Mouse (Mus musculus): ENCODE measurements around the gene Topaz1. TPM values are rescaled to one million over a fixed set of nuclear protein-coding genes. Genes with fewer than 3 reads are reported as not detected.

Gene Topaz1
- polyA plus RNA-seq, 1 experiment from 2014 or later: not detected

GRCm38 (mm10) chr9:122810212-122810611 lies 63.1 kb downstream of the Topaz1 start:
- no peak for TF ChIP-seq CTCF (IDR thresholded peaks at IDR 0.05)
- DNase-seq (ENCODE audit: low read depth, low spot score) (no peak), ATAC-seq (no peak)
- POLR2A ChIA-PET: interaction anchor here (0.6 kb wide), 1 partner anchor 606 kb away, joined by 3 read pairs; no protein-coding TSS in a partner anchor
- CTCF ChIA-PET: no interaction called here
- H3K27me3 ChIP-seq: no peaks in the 10 kb centered on the region
- in situ Hi-C loops (cut with MboI; ENCODE audit: low pct_unique_long_range_greater_than_20kb): no loop called here

GRCm38 (mm10) chr9:122812386-122812785 lies 65.2 kb downstream of the Topaz1 start:
- ATAC-seq (no peak), DNase-seq (ENCODE audit: low read depth, low spot score) (no peak)
- in situ Hi-C loops (cut with MboI; ENCODE audit: low pct_unique_long_range_greater_than_20kb): no loop called here
- ChIA-PET POLR2A (no interaction called here), CTCF (interaction anchor here (0.6 kb wide), 1 partner anchor 9 kb away, joined by 3 read pairs; no protein-coding TSS in a partner anchor)
- TF ChIP-seq CTCF (IDR thresholded peaks at IDR 0.05): no peak
- H3K27me3 ChIP-seq: no peaks in the 10 kb centered on the region

GRCm38 (mm10) chr9:122814775-122815174 lies 67.6 kb downstream of the Topaz1 start:
- H3K27me3 ChIP-seq: no peaks in the 10 kb centered on the region
- CTCF ChIA-PET: interaction anchor here (1.8 kb wide), 1 partner anchor 9 kb away, joined by 9 read pairs; no protein-coding TSS in a partner anchor
- no peak for ATAC-seq
- no peak for DNase-seq (ENCODE audit: low read depth, low spot score)
- POLR2A ChIA-PET: no interaction called here
- no peak for TF ChIP-seq CTCF (IDR thresholded peaks at IDR 0.05)
- in situ Hi-C loops (cut with MboI; ENCODE audit: low pct_unique_long_range_greater_than_20kb): no loop called here

- ATAC-seq (no peak), DNase-seq (ENCODE audit: low read depth, low spot score) (no peak)
- in situ Hi-C loops (cut with MboI; ENCODE audit: low pct_unique_long_range_greater_than_20kb): no loop called here
- no peaks in the 10 kb centered on the region for H3K27me3 ChIP-seq
- CTCF ChIA-PET: interaction anchor here (1.2 kb wide), 1 partner anchor 29 kb away, joined by 4 read pairs; the partner anchor contains the start of gene Gm35549
- POLR2A ChIA-PET: no interaction called here
- no peak for TF ChIP-seq CTCF (IDR thresholded peaks at IDR 0.05)
Observed at GRCm38 (mm10) chr9:122815239-122815851, 68.2 kb downstream of the Topaz1 start.

- ChIA-PET POLR2A (interaction anchor here (0.6 kb wide), 1 partner anchor 14 kb away, joined by 4 read pairs; no protein-coding TSS in a partner anchor), CTCF (interaction anchor here (2.8 kb wide), 1 partner anchor 10 kb away, joined by 9 read pairs; no protein-coding TSS in a partner anchor)
- ATAC-seq: no peak
- H3K27me3 ChIP-seq: no peaks in the 10 kb centered on the region
- no peak for DNase-seq (ENCODE audit: low read depth, low spot score)
- TF ChIP-seq CTCF (IDR thresholded peaks at IDR 0.05): no peak
- in situ Hi-C loops (cut with MboI; ENCODE audit: low pct_unique_long_range_greater_than_20kb): no loop called here
Observed at GRCm38 (mm10) chr9:122823374-122824017, 76.3 kb downstream of the Topaz1 start.

- POLR2A ChIA-PET: no interaction called here
- TF ChIP-seq CTCF (IDR thresholded peaks at IDR 0.05): no peak
- DNase-seq (ENCODE audit: low read depth, low spot score): no peak
- in situ Hi-C loops (cut with MboI; ENCODE audit: low pct_unique_long_range_greater_than_20kb): no loop called here
- CTCF ChIA-PET: interaction anchor here (0.9 to 1.6 kb wide), 2 partner anchors 10 to 50 kb away, joined by 3 to 4 read pairs; no protein-coding TSS in a partner anchor
- ATAC-seq: no peak
- H3K27me3 ChIP-seq: no peaks in the 10 kb centered on the region
Observed at GRCm38 (mm10) chr9:122826743-122827142, 79.6 kb downstream of the Topaz1 start.

- no peak for TF ChIP-seq CTCF (IDR thresholded peaks at IDR 0.05)
- DNase-seq (ENCODE audit: low read depth, low spot score) (no peak), ATAC-seq (no peak)
- ChIA-PET CTCF (no interaction called here), POLR2A (no interaction called here)
- no peaks in the 10 kb centered on the region for H3K27me3 ChIP-seq
- in situ Hi-C loops (cut with MboI; ENCODE audit: low pct_unique_long_range_greater_than_20kb): no loop called here
Observed at GRCm38 (mm10) chr9:122829826-122830380, 82.8 kb downstream of the Topaz1 start.

GRCm38 (mm10) chr9:122836126-122836525 lies 89.0 kb downstream of the Topaz1 start:
- no peaks in the 10 kb centered on the region for H3K27me3 ChIP-seq
- TF ChIP-seq CTCF (IDR thresholded peaks at IDR 0.05): no peak
- DNase-seq (ENCODE audit: low read depth, low spot score) (no peak), ATAC-seq (no peak)
- ChIA-PET CTCF (no interaction called here), POLR2A (interaction anchor here (0.6 kb wide), 1 partner anchor 697 kb away, joined by 6 read pairs; no protein-coding TSS in a partner anchor)
- in situ Hi-C loops (cut with MboI; ENCODE audit: low pct_unique_long_range_greater_than_20kb): no loop called here

- ChIA-PET POLR2A (interaction anchor here (0.6 kb wide), 1 partner anchor 697 kb away, joined by 6 read pairs; no protein-coding TSS in a partner anchor), CTCF (interaction anchor here (1.2 kb wide), 1 partner anchor 14 kb away, joined by 3 read pairs; no protein-coding TSS in a partner anchor)
- no peaks in the 10 kb centered on the region for H3K27me3 ChIP-seq
- TF ChIP-seq CTCF (IDR thresholded peaks at IDR 0.05): no peak
- in situ Hi-C loops (cut with MboI; ENCODE audit: low pct_unique_long_range_greater_than_20kb): no loop called here
- no peak for DNase-seq (ENCODE audit: low read depth, low spot score)
- no peak for ATAC-seq
Observed at GRCm38 (mm10) chr9:122836790-122837189, 89.6 kb downstream of the Topaz1 start.

GRCm38 (mm10) chr9:122837216-122837615 lies 90.1 kb downstream of the Topaz1 start:
- in situ Hi-C loops (cut with MboI; ENCODE audit: low pct_unique_long_range_greater_than_20kb): no loop called here
- ChIA-PET POLR2A (no interaction called here), CTCF (interaction anchor here (1.2 kb wide), 1 partner anchor 14 kb away, joined by 3 read pairs; no protein-coding TSS in a partner anchor)
- H3K27me3 ChIP-seq: no peaks in the 10 kb centered on the region
- ATAC-seq (no peak), DNase-seq (ENCODE audit: low read depth, low spot score) (no peak)
- TF ChIP-seq CTCF (IDR thresholded peaks at IDR 0.05): no peak

Data from Patski (cell line).